Comparison of ENCODE assay signal across 20 mouse cellular contexts in genomic region chr3:25606597-25606996, GRCm38 (mm10).
DNase-seq lines count a peak whose midpoint lies in the region; ATAC-seq and TF ChIP-seq lines count a peak whose summit lies in the region.
"Had no signal": no experiment of that assay in that cellular context is flagged by ENCODE, and none has a peak within 500 bp of the region (broad histone marks: within the 10 kb centered on the region; RNA-seq: fewer than 3 reads in every experiment).

No protein-coding gene starts in this region.

- H3K27ac ChIP-seq in forebrain, embryonic 14.5 days (ENCODE audit: low read depth, low read length): no peak overlapping the region
- no peak overlapping the region for H3K27ac ChIP-seq in forebrain, embryonic 11.5 days (ENCODE audit: low read depth, low read length)
- H3K27ac ChIP-seq in midbrain, embryonic 11.5 days (ENCODE audit: low read depth, low read length): no peak overlapping the region
- no peak overlapping the region for H3K27ac ChIP-seq in midbrain, postnatal 0 days (ENCODE audit: low read depth, low read length)
- H3K27ac ChIP-seq: embryonic facial prominence, embryonic 15.5 days; forebrain, embryonic 10.5 days; heart, adult 2 months; heart, embryonic 15.5 days had no signal

- H3K4me3 ChIP-seq in forebrain, embryonic 14.5 days (ENCODE audit: low read depth, low read length): no peak overlapping the region
- no peak overlapping the region for H3K4me3 ChIP-seq in forebrain, embryonic 11.5 days (ENCODE audit: low read depth, low read length)
- no peak overlapping the region for H3K4me3 ChIP-seq in midbrain, embryonic 11.5 days (ENCODE audit: low read depth, low read length)
- H3K4me3 ChIP-seq in midbrain, postnatal 0 days (ENCODE audit: low read depth, low read length): no peak overlapping the region
- H3K4me3 ChIP-seq: embryonic facial prominence, embryonic 15.5 days; erythroblast, embryonic 14.5 days; forebrain, embryonic 10.5 days; heart, adult 2 months; heart, embryonic 15.5 days had no signal

- H3K36me3 ChIP-seq in forebrain, embryonic 14.5 days (ENCODE audit: control insufficient read depth, insufficient read depth, low read length): no peaks in the 10 kb centered on the region
- H3K36me3 ChIP-seq in forebrain, embryonic 11.5 days (ENCODE audit: control insufficient read depth, insufficient read depth, low read length): no peaks in the 10 kb centered on the region
- H3K36me3 ChIP-seq in midbrain, embryonic 11.5 days (ENCODE audit: control insufficient read depth, insufficient read depth, low read length): no peaks in the 10 kb centered on the region
- no peaks in the 10 kb centered on the region for H3K36me3 ChIP-seq in midbrain, postnatal 0 days (ENCODE audit: insufficient read depth, low read length)
- H3K36me3 ChIP-seq: embryonic facial prominence, embryonic 15.5 days; forebrain, embryonic 10.5 days; heart, embryonic 15.5 days had no signal

- H3K27me3 ChIP-seq in forebrain, embryonic 14.5 days (replicated peaks; ENCODE audit: control insufficient read depth, insufficient read depth, low read length): no peaks in the 10 kb centered on the region
- H3K27me3 ChIP-seq in forebrain, embryonic 11.5 days (ENCODE audit: control insufficient read depth, insufficient read depth, low read length): no peaks in the 10 kb centered on the region
- no peaks in the 10 kb centered on the region for H3K27me3 ChIP-seq in midbrain, embryonic 11.5 days (ENCODE audit: control insufficient read depth, insufficient read depth, low read length)
- H3K27me3 ChIP-seq in midbrain, postnatal 0 days (ENCODE audit: insufficient read depth, low read length): no peaks in the 10 kb centered on the region
- H3K27me3 ChIP-seq: embryonic facial prominence, embryonic 15.5 days; heart, embryonic 15.5 days had no signal

- H3K4me2 ChIP-seq in forebrain, embryonic 14.5 days (ENCODE audit: low read length): no peak overlapping the region
- H3K4me2 ChIP-seq in forebrain, embryonic 11.5 days (ENCODE audit: low read depth, low read length, severe bottlenecking): no peak overlapping the region
- H3K4me2 ChIP-seq in midbrain, embryonic 11.5 days: no peak overlapping the region
- H3K4me2 ChIP-seq in midbrain, postnatal 0 days (ENCODE audit: low read depth, low read length, poor library complexity, severe bottlenecking): no peak overlapping the region
- H3K4me2 ChIP-seq: embryonic facial prominence, embryonic 15.5 days; heart, embryonic 11.5 days; heart, embryonic 15.5 days had no signal

- no peaks in the 10 kb centered on the region for H3K4me1 ChIP-seq in forebrain, embryonic 14.5 days (ENCODE audit: control insufficient read depth, insufficient read depth, low read length)
- H3K4me1 ChIP-seq in forebrain, embryonic 11.5 days (replicated peaks; ENCODE audit: control insufficient read depth, insufficient read depth, low read length): no peaks in the 10 kb centered on the region
- H3K4me1 ChIP-seq in midbrain, embryonic 11.5 days (ENCODE audit: control insufficient read depth, insufficient read depth, low read length): no peaks in the 10 kb centered on the region
- H3K4me1 ChIP-seq in midbrain, postnatal 0 days (ENCODE audit: insufficient read depth, low read length): no peaks in the 10 kb centered on the region
- H3K4me1 ChIP-seq: embryonic facial prominence, embryonic 15.5 days; forebrain, embryonic 10.5 days; heart, embryonic 15.5 days had no signal

- no peak overlapping the region for H3K9ac ChIP-seq in forebrain, embryonic 14.5 days (ENCODE audit: low read length)
- no peak overlapping the region for H3K9ac ChIP-seq in forebrain, embryonic 11.5 days (ENCODE audit: low read length)
- no peak overlapping the region for H3K9ac ChIP-seq in midbrain, embryonic 11.5 days (ENCODE audit: low read length)
- H3K9ac ChIP-seq in midbrain, postnatal 0 days (replicated peaks; ENCODE audit: low read length, poor library complexity, severe bottlenecking): no peak overlapping the region
- H3K9ac ChIP-seq: embryonic facial prominence, embryonic 15.5 days; heart, embryonic 15.5 days had no signal

- H3K9me3 ChIP-seq in forebrain, embryonic 14.5 days (replicated peaks; ENCODE audit: control insufficient read depth, low read length): no peaks in the 10 kb centered on the region
- H3K9me3 ChIP-seq in forebrain, embryonic 11.5 days (ENCODE audit: control insufficient read depth, low read length): no peaks in the 10 kb centered on the region
- no peaks in the 10 kb centered on the region for H3K9me3 ChIP-seq in midbrain, embryonic 11.5 days (ENCODE audit: control insufficient read depth, low read length)
- H3K9me3 ChIP-seq in midbrain, postnatal 0 days (ENCODE audit: low read length): no peaks in the 10 kb centered on the region
- H3K9me3 ChIP-seq: embryonic facial prominence, embryonic 15.5 days; forebrain, embryonic 10.5 days; heart, embryonic 15.5 days had no signal

- 7% methylated on average over 1 of the region's 1 CpGs for WGBS in forebrain, embryonic 14.5 days
- 12% methylated on average over 1 of the region's 1 CpGs for WGBS in forebrain, embryonic 11.5 days
- WGBS in midbrain, embryonic 11.5 days: 17% methylated on average over 1 of the region's 1 CpGs
- 4% methylated on average over 1 of the region's 1 CpGs for WGBS in midbrain, postnatal 0 days

- TF ChIP-seq CTCF in midbrain, postnatal 0 days (IDR thresholded peaks at IDR 0.05): no peak

- DNase-seq in forebrain, embryonic 14.5 days (ENCODE audit: low spot score): peak; percentile 2
- no peak for DNase-seq in forebrain, embryonic 11.5 days (ENCODE audit: low spot score)
- DNase-seq in midbrain, embryonic 11.5 days (ENCODE audit: low spot score, missing footprints): no peak
- DNase-seq in midbrain, postnatal 0 days (ENCODE audit: low spot score): no peak
- DNase-seq in retina, postnatal 1 day: peak; percentile 54
- DNase-seq in retina, embryonic 14.5 days (ENCODE audit: low spot score): no peak
- no peak for DNase-seq in adrenal gland, adult 2 months
- DNase-seq: adrenal gland, postnatal 14 days; cerebellum, adult 18-20 months; cerebellum, adult 9-11 months; cerebellum, postnatal 36 days; gastrocnemius, postnatal 10 days; heart, adult 2 months; heart, postnatal 14 days had no signal

- no peak for ATAC-seq in forebrain, embryonic 14.5 days
- no peak for ATAC-seq in forebrain, embryonic 11.5 days (replicated peaks; ENCODE audit: low FRiP score)
- ATAC-seq in midbrain, embryonic 11.5 days (ENCODE audit: low FRiP score): peak; percentile 44; the same call in 1 of the 2 replicates
- no peak for ATAC-seq in midbrain, postnatal 0 days (ENCODE audit: low FRiP score)
- ATAC-seq: hindbrain, embryonic 16.5 days had no signal

Comparison
In these comparisons a context has a peak if more than half of its experiments do, and no peak if none do; other contexts are left out.
1. DNase-seq: peak in forebrain, embryonic 14.5 days (single experiment) and retina, postnatal 1 day (single experiment); none in forebrain, embryonic 11.5 days (single experiment), midbrain, embryonic 11.5 days (single experiment), midbrain, postnatal 0 days (single experiment), retina, embryonic 14.5 days (single experiment) and adrenal gland, adult 2 months (single experiment).